ENCODE assay signal across 10 mouse cellular contexts in the genomic region with DNA sequence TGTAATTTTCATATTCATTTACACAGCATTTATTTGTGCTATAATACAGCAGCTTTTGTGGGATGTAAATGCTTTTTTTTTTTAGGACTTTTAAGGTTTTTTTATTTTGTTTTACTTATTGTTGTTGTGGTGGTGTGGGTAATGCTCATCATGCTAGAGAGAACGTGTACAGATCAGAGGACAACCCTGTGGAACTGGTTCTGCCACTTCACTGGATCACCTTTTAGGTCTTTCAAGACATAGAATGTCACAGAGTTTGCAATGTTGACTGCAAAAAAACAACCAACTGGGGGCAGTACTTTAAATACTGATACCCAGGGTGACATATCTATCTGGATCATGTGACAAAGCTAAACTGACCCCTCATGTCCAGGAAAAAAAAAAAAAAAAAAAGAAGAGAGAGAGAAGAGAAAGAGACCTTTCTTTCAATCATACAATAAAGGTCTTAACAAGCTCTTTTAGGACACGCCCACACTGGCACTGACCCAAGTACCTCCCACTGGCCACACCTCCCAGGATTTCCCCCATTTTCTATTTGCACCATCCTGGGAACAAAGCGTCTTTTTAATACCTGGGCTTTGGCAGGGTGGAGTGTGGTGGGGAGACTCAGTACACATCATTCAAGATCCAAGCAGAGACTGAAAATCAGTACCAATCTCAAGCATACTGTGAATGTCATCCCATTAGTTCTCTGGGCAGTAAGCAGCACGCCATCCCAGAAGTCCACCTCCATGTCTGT. TPM values are rescaled to one million over a fixed set of nuclear protein-coding genes. Genes with fewer than 3 reads are reported as not detected.
DNase-seq lines count a peak whose midpoint lies in the region; ATAC-seq lines count a peak whose summit lies in the region.
"Had no signal": no experiment of that assay in that cellular context is flagged by ENCODE, and none has a peak within 500 bp of the region (broad histone marks: within the 10 kb centered on the region; RNA-seq: fewer than 3 reads in every experiment).

No protein-coding gene starts in this region.

- H3K4me1 ChIP-seq in limb, embryonic 11.5 days (ENCODE audit: control insufficient read depth, insufficient read depth, low read length), result 0 out of 2 replicates have a peak, but pooled peaks cover 2% of the 10 kb centered on the region
- peaks cover 9% of the 10 kb centered on the region for H3K4me1 ChIP-seq in limb, embryonic 10.5 days
- H3K4me1 ChIP-seq in embryonic facial prominence, embryonic 11.5 days (ENCODE audit: control insufficient read depth, insufficient read depth, low read length), result no peaks in the 10 kb centered on the region

- H3K9ac ChIP-seq in limb, embryonic 11.5 days (ENCODE audit: low read length), result no peak overlapping the region
- no peak overlapping the region for H3K9ac ChIP-seq in embryonic facial prominence, embryonic 11.5 days (replicated peaks; ENCODE audit: low read length)
- H3K9ac ChIP-seq: liver, embryonic 14.5 days had no signal

- no peak overlapping the region for H3K4me2 ChIP-seq in limb, embryonic 11.5 days (ENCODE audit: low read depth, severe bottlenecking)
- H3K4me2 ChIP-seq in embryonic facial prominence, embryonic 11.5 days (ENCODE audit: low read depth, low read length), result no peak overlapping the region

- no peak overlapping the region for H3K4me3 ChIP-seq in limb, embryonic 11.5 days (ENCODE audit: low read depth, low read length)
- H3K4me3 ChIP-seq in limb, embryonic 10.5 days, result no peak overlapping the region
- H3K4me3 ChIP-seq in embryonic facial prominence, embryonic 11.5 days (ENCODE audit: low read depth, low read length), result no peak overlapping the region

- ATAC-seq in limb, embryonic 11.5 days (ENCODE audit: insufficient number of reproducible peaks, low FRiP score, low TSS enrichment, low read depth), result no peak
- no peak for ATAC-seq in embryonic facial prominence, embryonic 11.5 days (replicated peaks; ENCODE audit: insufficient number of reproducible peaks, low FRiP score, low TSS enrichment, low read depth)
- ATAC-seq: activated CD4-positive, CD25-positive, alpha-beta regulatory T cell, adult 4 months had no signal

- peak; percentile 44 for DNase-seq in limb, embryonic 11.5 days (ENCODE audit: low spot score)
- no peak for DNase-seq in limb, embryonic 10.5 days (ENCODE audit: low spot score)
- peak; percentile 44 for DNase-seq in NIH3T3 (ENCODE audit: low read depth)
- peak; percentile 50 for DNase-seq in embryonic facial prominence, embryonic 11.5 days (ENCODE audit: low spot score)
- DNase-seq in lung, postnatal 4 days, result peak; percentile 39 to 46
- DNase-seq in right cerebral cortex, adult 2 months (ENCODE audit: low spot score in 2 of 2), result no peak
- DNase-seq in adrenal gland, adult (ENCODE audit: inconsistent age in 2 of 2, low spot score in 1 of 2), result no peak
- DNase-seq: right cerebral cortex, postnatal 14 days had no signal

- H3K27ac ChIP-seq in limb, embryonic 11.5 days (replicated peaks; ENCODE audit: low read depth, low read length), result no peak overlapping the region
- H3K27ac ChIP-seq in limb, embryonic 10.5 days, result no peak overlapping the region
- H3K27ac ChIP-seq in embryonic facial prominence, embryonic 11.5 days (replicated peaks; ENCODE audit: low read depth, low read length), result no peak overlapping the region
- H3K27ac ChIP-seq: liver, embryonic 14.5 days had no signal

- H3K36me3 ChIP-seq in limb, embryonic 11.5 days (ENCODE audit: control insufficient read depth, insufficient read depth, low read length), result no peaks in the 10 kb centered on the region
- H3K36me3 ChIP-seq in limb, embryonic 10.5 days, result no peaks in the 10 kb centered on the region
- H3K36me3 ChIP-seq in embryonic facial prominence, embryonic 11.5 days (replicated peaks; ENCODE audit: control insufficient read depth, insufficient read depth, low read depth, low read length), result no peaks in the 10 kb centered on the region

- H3K27me3 ChIP-seq in limb, embryonic 11.5 days (ENCODE audit: control insufficient read depth, insufficient read depth, low read length), result no peaks in the 10 kb centered on the region
- H3K27me3 ChIP-seq in limb, embryonic 10.5 days (ENCODE audit: low read depth, poor library complexity, severe bottlenecking), result no peaks in the 10 kb centered on the region
- no peaks in the 10 kb centered on the region for H3K27me3 ChIP-seq in embryonic facial prominence, embryonic 11.5 days (ENCODE audit: control insufficient read depth, insufficient read depth, low read length)

- no peaks in the 10 kb centered on the region for H3K9me3 ChIP-seq in limb, embryonic 11.5 days (ENCODE audit: control insufficient read depth, low read length)
- H3K9me3 ChIP-seq in limb, embryonic 10.5 days (replicated peaks), result no peaks in the 10 kb centered on the region
- H3K9me3 ChIP-seq in embryonic facial prominence, embryonic 11.5 days (replicated peaks; ENCODE audit: control insufficient read depth, low read length), result no peaks in the 10 kb centered on the region

- 79% methylated on average over 4 of the region's 4 CpGs for WGBS in limb, embryonic 11.5 days
- WGBS in limb, embryonic 10.5 days, result 84% methylated on average over 4 of the region's 4 CpGs
- WGBS in embryonic facial prominence, embryonic 11.5 days, result 67% methylated on average over 4 of the region's 4 CpGs

RNA-seq across cellular contexts. Expression of a gene that starts 11.2 kb away (rescaled TPM):
- polyA plus RNA-seq in limb, embryonic 11.5 days (2014; fragmentation: Nextera tagmentation; extraction: Ambion mirVana), result 29.7 and 30.9 TPM in 2 replicates
- polyA plus RNA-seq in limb, embryonic 10.5 days (2016; fragmentation: Nextera tagmentation; extraction: Ambion mirVana), result 23.2 and 24.1 TPM in 2 replicates
- polyA plus RNA-seq in embryonic facial prominence, embryonic 11.5 days (2014; fragmentation: Nextera tagmentation; extraction: Ambion mirVana), result 37.3 and 38.8 TPM in 2 replicates

Comparison
In these comparisons a context has a peak if more than half of its experiments do, and no peak if none do; other contexts are left out.
1. DNase-seq: peak in limb, embryonic 11.5 days (single experiment), NIH3T3 (single experiment), embryonic facial prominence, embryonic 11.5 days (single experiment) and lung, postnatal 4 days (2 of 2); none in limb, embryonic 10.5 days (single experiment), right cerebral cortex, adult 2 months (0 of 2) and adrenal gland, adult (0 of 2).